ENCODE assay signal across 8 mouse cellular contexts in the genomic region with DNA sequence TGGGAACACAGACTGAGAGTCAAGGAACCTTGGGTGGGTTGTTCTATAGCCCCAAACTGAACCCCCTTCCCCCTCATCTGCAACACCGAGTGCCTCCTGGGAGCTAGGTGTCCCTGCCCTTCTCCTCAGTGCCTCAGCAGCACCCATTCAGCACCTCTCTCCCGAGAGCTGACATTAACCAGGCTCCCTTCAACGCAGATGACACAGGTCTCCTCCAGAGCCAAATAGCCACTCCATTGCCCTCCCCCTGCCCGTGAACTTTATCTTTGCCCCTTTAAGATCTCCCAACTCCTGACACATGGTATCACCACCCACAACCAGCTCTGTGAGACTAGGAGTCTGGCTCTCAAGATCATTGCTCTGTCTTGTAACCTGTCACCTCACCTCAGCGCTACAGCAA. TPM values are rescaled to one million over a fixed set of nuclear protein-coding genes. Genes with fewer than 3 reads are reported as not detected.
A peak's percentile ranks its signal among the peaks of the same experiment; 100 is the strongest.
DNase-seq lines count a peak whose midpoint lies in the region; ATAC-seq and TF ChIP-seq lines count a peak whose summit lies in the region.
"Had no signal": no experiment of that assay in that cellular context is flagged by ENCODE, and none has a peak within 500 bp of the region (broad histone marks: within the 10 kb centered on the region; RNA-seq: fewer than 3 reads in every experiment).

No protein-coding gene starts in this region.

- no peak for ATAC-seq in embryonic facial prominence, embryonic 14.5 days (ENCODE audit: low read depth)
- ATAC-seq in midbrain, embryonic 11.5 days (ENCODE audit: low FRiP score): no peak
- no peak for ATAC-seq in CD4-positive, CD25-positive, alpha-beta regulatory T cell, adult 4 months

- intact Hi-C loops in heart, postnatal 14 days (cut with DNase I): no loop called here

- no peak overlapping the region for H3K27ac ChIP-seq in ES-E14 (ENCODE audit: insufficient read depth, low read depth, low read length, poor library complexity, severe bottlenecking)
- no peak overlapping the region for H3K27ac ChIP-seq in embryonic facial prominence, embryonic 14.5 days (replicated peaks; ENCODE audit: low read depth, low read length)
- H3K27ac ChIP-seq in midbrain, embryonic 11.5 days (ENCODE audit: low read depth, low read length): no peak overlapping the region

- no peaks in the 10 kb centered on the region for H3K27me3 ChIP-seq in embryonic facial prominence, embryonic 14.5 days (replicated peaks; ENCODE audit: control insufficient read depth, insufficient read depth, low read length)
- H3K27me3 ChIP-seq in midbrain, embryonic 11.5 days (ENCODE audit: control insufficient read depth, insufficient read depth, low read length): 0 out of 2 replicates have a peak, but pooled peaks cover 2% of the 10 kb centered on the region

- in situ Hi-C loops in ES-E14 (cut with MboI; ENCODE audit: low sequenced_read_pairs in 2 of 2, unreplicated experiment in 2 of 2): no loop called here

- no peaks in the 10 kb centered on the region for H3K9me3 ChIP-seq in ES-E14 (ENCODE audit: control insufficient read depth, insufficient read depth, low read depth, low read length)
- H3K9me3 ChIP-seq in embryonic facial prominence, embryonic 14.5 days (ENCODE audit: control insufficient read depth, low read length): no peaks in the 10 kb centered on the region
- no peaks in the 10 kb centered on the region for H3K9me3 ChIP-seq in midbrain, embryonic 11.5 days (ENCODE audit: control insufficient read depth, low read length)

- peak overlapping the region in 1 of 2 experiments; percentile 64; a peak in 1 of 4 replicates for H3K4me3 ChIP-seq in ES-E14 (ENCODE audit: insufficient read depth in 1 of 2, low read depth in 1 of 2, low read length in 2 of 2, poor library complexity in 1 of 2, severe bottlenecking in 1 of 2)
- H3K4me3 ChIP-seq in embryonic facial prominence, embryonic 14.5 days (ENCODE audit: low read depth, low read length): peak overlapping the region; percentile 76
- H3K4me3 ChIP-seq in midbrain, embryonic 11.5 days (ENCODE audit: low read depth, low read length): peak overlapping the region; percentile 69

- H3K4me1 ChIP-seq in ES-E14 (ENCODE audit: control insufficient read depth in 2 of 2, insufficient read depth in 2 of 2, low read length in 2 of 2, poor library complexity in 1 of 2): peaks cover 8 to 44% of the 10 kb centered on the region in 2 experiments; a peak in 3 of 4 replicates
- peaks cover 24% of the 10 kb centered on the region for H3K4me1 ChIP-seq in embryonic facial prominence, embryonic 14.5 days (ENCODE audit: control insufficient read depth, insufficient read depth, low read length)
- peaks cover 62% of the 10 kb centered on the region for H3K4me1 ChIP-seq in midbrain, embryonic 11.5 days (ENCODE audit: control insufficient read depth, insufficient read depth, low read length)

- no peak for DNase-seq in ES-E14 (ENCODE audit: low read depth, low spot score)
- no peak for DNase-seq in embryonic facial prominence, embryonic 14.5 days (ENCODE audit: low spot score)
- peak; percentile 35 to 60 for DNase-seq in heart, postnatal 14 days
- no peak for DNase-seq in midbrain, embryonic 11.5 days (ENCODE audit: low spot score, missing footprints)
- DNase-seq in frontal cortex, adult 2 months (ENCODE audit: extremely low spot score in 1 of 2, low spot score in 1 of 2): no peak
- no peak for DNase-seq in right cerebral cortex, adult 2 months (ENCODE audit: low spot score in 2 of 2)
- DNase-seq: left cerebral cortex, postnatal 4 days had no signal

- peak overlapping the region; percentile 95 for H3K4me2 ChIP-seq in embryonic facial prominence, embryonic 14.5 days (ENCODE audit: low read depth, low read length)
- H3K4me2 ChIP-seq in midbrain, embryonic 11.5 days: peak overlapping the region; percentile 100

- WGBS in embryonic facial prominence, embryonic 14.5 days: 10% methylated on average over 5 of the region's 5 CpGs
- 10% methylated on average over 5 of the region's 5 CpGs for WGBS in midbrain, embryonic 11.5 days

- peaks cover 21% of the 10 kb centered on the region for H3K36me3 ChIP-seq in ES-E14 (ENCODE audit: control insufficient read depth, insufficient read depth, low read length, poor library complexity, severe bottlenecking)
- H3K36me3 ChIP-seq in embryonic facial prominence, embryonic 14.5 days (ENCODE audit: control insufficient read depth, insufficient read depth, low read length): peaks cover 20% of the 10 kb centered on the region
- peaks cover 5% of the 10 kb centered on the region for H3K36me3 ChIP-seq in midbrain, embryonic 11.5 days (ENCODE audit: control insufficient read depth, insufficient read depth, low read length)

- peak overlapping the region; percentile 69; the same call in 1 of the 2 replicates for H3K9ac ChIP-seq in ES-E14 (ENCODE audit: insufficient read depth, low read depth, low read length, poor library complexity, severe bottlenecking)
- peak overlapping the region; percentile 87 for H3K9ac ChIP-seq in embryonic facial prominence, embryonic 14.5 days (ENCODE audit: low read depth, low read length)
- H3K9ac ChIP-seq in midbrain, embryonic 11.5 days (ENCODE audit: low read length): peak overlapping the region; percentile 94

TF ChIP-seq in ES-E14, 5 proteins besides CTCF, POLR2A, EP300 and RAD21:
- TF ChIP-seq CHD2 (IDR thresholded peaks at IDR 0.05; ENCODE audit: low read depth, low read length): no peak
- no peak for TF ChIP-seq ZC3H11A (IDR thresholded peaks at IDR 0.05; ENCODE audit: borderline replicate concordance, low read depth, low read length)

RNA-seq across cellular contexts. Expression of a gene that starts 0.8 kb away (rescaled TPM):
- total RNA-seq in ES-E14 (2012; rRNA removed): 3.1 and 3.2 TPM in 2 replicates
- polyA plus RNA-seq in embryonic facial prominence, embryonic 14.5 days (2014; fragmentation: Nextera tagmentation; extraction: Ambion mirVana): 7.3 and 8.6 TPM in 2 replicates
- 10 to 100 TPM; 60.5 to 70.3 TPM for total RNA-seq in heart, postnatal 14 days (2021)
- polyA plus RNA-seq in midbrain, embryonic 11.5 days (2014; fragmentation: Nextera tagmentation; extraction: Ambion mirVana): 11.0 and 12.3 TPM in 2 replicates
- polyA plus RNA-seq in CD4-positive, CD25-positive, alpha-beta regulatory T cell, adult 4 months (2017; shearing (Covaris generic)): under 1 TPM; 0.27 to 0.37 TPM
- 78.4 and 80.4 TPM in 2 replicates for polyA plus RNA-seq in frontal cortex, adult 2 months (2012; rRNA removed)

RNA-seq across cellular contexts. Expression of a gene that starts 10.3 kb away (rescaled TPM):
- 0.98 and 2.5 TPM in 2 replicates for total RNA-seq in ES-E14 (2012; rRNA removed)
- polyA plus RNA-seq in embryonic facial prominence, embryonic 14.5 days (2014; fragmentation: Nextera tagmentation; extraction: Ambion mirVana): 6.2 and 6.5 TPM in 2 replicates
- total RNA-seq in heart, postnatal 14 days (2021): under 1 TPM; 0.07 to 0.38 TPM
- polyA plus RNA-seq in midbrain, embryonic 11.5 days (2014; fragmentation: Nextera tagmentation; extraction: Ambion mirVana): 1.00 and 1.9 TPM in 2 replicates
- polyA plus RNA-seq in CD4-positive, CD25-positive, alpha-beta regulatory T cell, adult 4 months (2017; shearing (Covaris generic)): under 1 TPM in 1 of 2 experiments, not detected in 1; 0.09 TPM
- 2.7 and 4.6 TPM in 2 replicates for polyA plus RNA-seq in frontal cortex, adult 2 months (2012; rRNA removed)

RNA-seq across cellular contexts. Expression of a gene that starts 20.9 kb away (rescaled TPM):
- total RNA-seq in ES-E14 (2012; rRNA removed): 30.7 and 33.0 TPM in 2 replicates
- 18.4 and 19.8 TPM in 2 replicates for polyA plus RNA-seq in embryonic facial prominence, embryonic 14.5 days (2014; fragmentation: Nextera tagmentation; extraction: Ambion mirVana)
- total RNA-seq in heart, postnatal 14 days (2021): 1 to 10 TPM; 4.3 to 6.5 TPM
- 35.1 and 36.4 TPM in 2 replicates for polyA plus RNA-seq in midbrain, embryonic 11.5 days (2014; fragmentation: Nextera tagmentation; extraction: Ambion mirVana)
- polyA plus RNA-seq in CD4-positive, CD25-positive, alpha-beta regulatory T cell, adult 4 months (2017; shearing (Covaris generic)): 10 to 100 TPM; 23.0 to 31.9 TPM
- polyA plus RNA-seq in frontal cortex, adult 2 months (2012; rRNA removed): 12.2 and 12.9 TPM in 2 replicates

RNA-seq across cellular contexts. Expression of a gene that starts 21.0 kb away (rescaled TPM):
- 98.0 and 105 TPM in 2 replicates for total RNA-seq in ES-E14 (2012; rRNA removed)
- 111 and 133 TPM in 2 replicates for polyA plus RNA-seq in embryonic facial prominence, embryonic 14.5 days (2014; fragmentation: Nextera tagmentation; extraction: Ambion mirVana)
- 10 to 100 TPM; 22.1 to 27.3 TPM for total RNA-seq in heart, postnatal 14 days (2021)
- 144 and 147 TPM in 2 replicates for polyA plus RNA-seq in midbrain, embryonic 11.5 days (2014; fragmentation: Nextera tagmentation; extraction: Ambion mirVana)
- polyA plus RNA-seq in CD4-positive, CD25-positive, alpha-beta regulatory T cell, adult 4 months (2017; shearing (Covaris generic)): 100 to 1,000 TPM; 307 to 416 TPM
- polyA plus RNA-seq in frontal cortex, adult 2 months (2012; rRNA removed): 36.7 and 38.4 TPM in 2 replicates

RNA-seq across cellular contexts. Expression of a gene that starts 46.6 kb away (rescaled TPM):
- total RNA-seq in ES-E14 (2012; rRNA removed): 12.1 and 13.1 TPM in 2 replicates
- polyA plus RNA-seq in embryonic facial prominence, embryonic 14.5 days (2014; fragmentation: Nextera tagmentation; extraction: Ambion mirVana): 15.6 and 17.7 TPM in 2 replicates
- 10 to 100 TPM; 31.8 to 31.9 TPM for total RNA-seq in heart, postnatal 14 days (2021)
- 10.4 and 12.2 TPM in 2 replicates for polyA plus RNA-seq in midbrain, embryonic 11.5 days (2014; fragmentation: Nextera tagmentation; extraction: Ambion mirVana)
- polyA plus RNA-seq in CD4-positive, CD25-positive, alpha-beta regulatory T cell, adult 4 months (2017; shearing (Covaris generic)): not detected
- 324 and 357 TPM in 2 replicates for polyA plus RNA-seq in frontal cortex, adult 2 months (2012; rRNA removed)

Comparison
In these comparisons a context has a peak if more than half of its experiments do, and no peak if none do; other contexts are left out.
1. DNase-seq: peak in heart, postnatal 14 days (2 of 2); none in ES-E14 (single experiment), embryonic facial prominence, embryonic 14.5 days (single experiment), midbrain, embryonic 11.5 days (single experiment), frontal cortex, adult 2 months (0 of 2) and right cerebral cortex, adult 2 months (0 of 2).
2. Peak in every context shown above with its lines, with median percentiles within 50 percentile points of each other: H3K9ac ChIP-seq.